In the genomic region with DNA sequence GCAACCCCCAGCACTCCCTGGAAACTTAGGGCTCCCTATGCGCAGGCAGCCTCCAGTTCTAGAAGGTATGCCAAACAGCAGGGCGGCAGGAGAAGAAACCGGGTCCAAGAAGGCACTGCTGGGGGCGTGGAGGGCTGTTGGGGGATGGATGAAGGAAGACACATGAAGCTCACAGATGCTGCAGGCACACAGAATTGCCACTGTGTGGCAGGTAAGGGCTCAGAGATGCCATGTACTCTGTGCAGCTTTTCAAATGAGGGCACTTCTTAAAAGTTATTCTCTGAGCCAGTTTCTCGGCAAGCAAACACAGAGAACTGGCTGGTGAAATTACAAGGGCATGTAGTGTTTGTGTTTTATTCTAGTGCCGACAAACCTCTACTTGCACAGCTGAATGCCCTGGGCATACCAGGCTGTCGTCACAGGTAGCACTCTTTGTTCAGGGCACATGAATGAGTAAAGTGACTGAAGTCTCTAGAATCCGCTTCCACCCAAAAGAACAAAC, we compare ENCODE assay signal across 8 mouse cellular contexts.
DNase-seq lines count a peak whose midpoint lies in the region; ATAC-seq lines count a peak whose summit lies in the region.

No protein-coding gene starts in this region.

- H3K27me3 ChIP-seq in heart, embryonic 15.5 days: no peaks in the 10 kb centered on the region
- H3K27me3 ChIP-seq in lung, embryonic 15.5 days: no peaks in the 10 kb centered on the region
- no peaks in the 10 kb centered on the region for H3K27me3 ChIP-seq in splenic B cell, adult 2 months (ENCODE audit: control insufficient read depth, insufficient read depth, low read length, poor library complexity, severe bottlenecking)

- peak overlapping the region; percentile 7; the same call in 1 of the 2 replicates for H3K4me2 ChIP-seq in heart, embryonic 15.5 days
- H3K4me2 ChIP-seq in lung, embryonic 15.5 days: peak overlapping the region; percentile 20; the same call in 1 of the 2 replicates

- no peak overlapping the region for H3K4me3 ChIP-seq in heart, embryonic 15.5 days
- no peak overlapping the region for H3K4me3 ChIP-seq in lung, embryonic 15.5 days

- no peak for ATAC-seq in heart, embryonic 15.5 days (replicated peaks; ENCODE audit: insufficient number of reproducible peaks, insufficient read depth, low FRiP score, low read depth)
- peak; percentile 27; the same call in 1 of the 2 replicates for ATAC-seq in lung, embryonic 15.5 days (ENCODE audit: borderline replicate concordance, extremely low read depth, low FRiP score, low TSS enrichment)

- H3K36me3 ChIP-seq in heart, embryonic 15.5 days: no peaks in the 10 kb centered on the region
- H3K36me3 ChIP-seq in lung, embryonic 15.5 days: no peaks in the 10 kb centered on the region
- peaks cover 11% of the 10 kb centered on the region; the same call in 1 of the 2 replicates for H3K36me3 ChIP-seq in splenic B cell, adult 2 months (ENCODE audit: control insufficient read depth, insufficient read depth, low read length, poor library complexity, severe bottlenecking)

- no peak overlapping the region for H3K9ac ChIP-seq in heart, embryonic 15.5 days
- H3K9ac ChIP-seq in lung, embryonic 15.5 days: no peak overlapping the region

- intact Hi-C loops in heart, postnatal 10 days (cut with DNase I): no loop called here

- no peaks in the 10 kb centered on the region for H3K9me3 ChIP-seq in heart, embryonic 15.5 days (replicated peaks)
- H3K9me3 ChIP-seq in lung, embryonic 15.5 days: no peaks in the 10 kb centered on the region

- H3K4me1 ChIP-seq in heart, embryonic 15.5 days (replicated peaks): peaks cover 30% of the 10 kb centered on the region
- H3K4me1 ChIP-seq in lung, embryonic 15.5 days: peaks cover 28% of the 10 kb centered on the region

- no peak for DNase-seq in heart, postnatal 10 days
- peak; percentile 48 for DNase-seq in thymus, postnatal 0 days (ENCODE audit: low spot score)
- DNase-seq in thymus, postnatal 36 days: no peak
- peak; percentile 43 for DNase-seq in splenic B cell, adult 2 months (ENCODE audit: low read depth, low spot score)
- no peak for DNase-seq in ovary, postnatal 10 days (ENCODE audit: low spot score)
- DNase-seq in cerebellum, postnatal 4 days (ENCODE audit: low spot score in 2 of 2): no peak

- WGBS in heart, embryonic 15.5 days: 47% methylated on average over 8 of the region's 8 CpGs
- WGBS in lung, embryonic 15.5 days: 41% methylated on average over 8 of the region's 8 CpGs

- H3K27ac ChIP-seq in heart, embryonic 15.5 days: no peak overlapping the region
- H3K27ac ChIP-seq in lung, embryonic 15.5 days: peak overlapping the region; percentile 29; the same call in 1 of the 2 replicates

Comparison
In these comparisons a context has a peak if more than half of its experiments do, and no peak if none do; other contexts are left out.
1. DNase-seq: peak in thymus, postnatal 0 days (single experiment) and splenic B cell, adult 2 months (single experiment); none in heart, postnatal 10 days (0 of 2), thymus, postnatal 36 days (0 of 2), ovary, postnatal 10 days (single experiment) and cerebellum, postnatal 4 days (0 of 2).